In the genomic region with DNA sequence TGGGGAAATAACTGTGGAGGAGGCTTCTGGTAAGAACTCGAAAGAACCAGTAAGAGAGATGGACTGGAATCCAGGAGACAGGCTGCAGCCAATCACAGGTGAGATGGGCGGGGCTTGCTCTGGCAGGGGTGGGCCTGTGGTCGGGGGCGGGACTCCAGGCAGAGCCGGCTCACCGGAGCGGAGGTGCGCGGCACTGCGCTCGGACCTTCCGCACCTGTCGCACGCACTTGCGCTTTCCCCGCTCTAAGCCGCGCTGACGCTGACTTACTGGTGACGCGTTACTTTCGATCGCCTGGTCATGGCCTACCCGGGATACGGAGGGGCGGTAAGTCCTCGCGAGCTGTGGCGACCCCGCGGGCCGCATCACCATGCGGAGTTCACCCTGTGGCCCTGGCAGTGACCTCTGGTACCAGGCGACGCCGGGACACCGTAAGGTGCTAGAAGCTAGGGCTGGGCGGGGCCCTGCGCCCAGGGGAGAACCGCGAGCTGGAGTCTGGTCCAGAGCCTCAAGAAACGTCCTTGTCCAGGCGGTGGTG, we compare ENCODE assay signal across 8 mouse cellular contexts. TPM values are rescaled to one million over a fixed set of nuclear protein-coding genes. Genes with fewer than 3 reads are reported as not detected.
DNase-seq lines count a peak whose midpoint lies in the region; ATAC-seq lines count a peak whose summit lies in the region.

A gene (plus strand): TSS at position 151 of the 536 bp plus-strand sequence.

- peak within 1 kb of the TSS; percentile 60 for H3K4me3 ChIP-seq in intestine, embryonic 16.5 days (ENCODE audit: low read length)

- peak; percentile 88 for DNase-seq in adrenal gland, adult 2 months
- DNase-seq in embryo, embryonic 9.5 days (ENCODE audit: extremely low spot score): peak; percentile 84
- peak; percentile 21 to 60 for DNase-seq in gastrocnemius, postnatal 4 days (ENCODE audit: low spot score in 2 of 2)
- peak; percentile 84 to 90 for DNase-seq in left cerebral cortex, postnatal 25 days (ENCODE audit: low spot score in 2 of 2)
- peak; percentile 83 for DNase-seq in mesoderm, embryonic 11.5 days (ENCODE audit: low read depth, low spot score)
- DNase-seq in right cerebral cortex, postnatal 4 days: peak; percentile 79
- DNase-seq in yolk sac, embryonic 10.5 days (ENCODE audit: low spot score): peak; percentile 91

- under 1% methylated on average over 43 of the region's 43 CpGs for WGBS in intestine, embryonic 16.5 days

- no peaks in the 10 kb centered on the region for H3K4me1 ChIP-seq in intestine, embryonic 16.5 days (ENCODE audit: control insufficient read depth, insufficient read depth, low read length)

- no peaks in the 10 kb centered on the region for H3K36me3 ChIP-seq in intestine, embryonic 16.5 days (ENCODE audit: control insufficient read depth, insufficient read depth, low read length)

- H3K4me2 ChIP-seq in intestine, embryonic 16.5 days (ENCODE audit: low read depth, low read length): peak within 1 kb of the TSS; percentile 72

- peak within 1 kb of the TSS; percentile 66 for H3K27ac ChIP-seq in intestine, embryonic 16.5 days (ENCODE audit: low read length)

- intact Hi-C loops in left cerebral cortex, postnatal 25 days (cut with DNase I): no loop called here

- peak within 1 kb of the TSS; percentile 67 for H3K9ac ChIP-seq in intestine, embryonic 16.5 days (ENCODE audit: low read depth, low read length)

- ATAC-seq in intestine, embryonic 16.5 days: peak; percentile 100

- H3K9me3 ChIP-seq in intestine, embryonic 16.5 days (ENCODE audit: control insufficient read depth, low read length): no peaks in the 10 kb centered on the region

- no peaks in the 10 kb centered on the region for H3K27me3 ChIP-seq in intestine, embryonic 16.5 days (replicated peaks; ENCODE audit: control insufficient read depth, insufficient read depth, low read length)

RNA-seq across cellular contexts. Expression of the gene that starts here (rescaled TPM):
- 1 to 10 TPM; 3.7 to 3.8 TPM for total RNA-seq in adrenal gland, adult 2 months (2021)
- 1.7 TPM in 2 replicates for polyA plus RNA-seq in adrenal gland, adult 2 months (2012; rRNA removed)
- 1 to 10 TPM; 2.1 to 2.4 TPM for total RNA-seq in gastrocnemius, postnatal 4 days (2021)
- 7.2 and 7.6 TPM in 2 replicates for polyA plus RNA-seq in intestine, embryonic 16.5 days (2015; fragmentation: Nextera tagmentation; extraction: Ambion mirVana)
- total RNA-seq in left cerebral cortex, postnatal 25 days (2021): 10 to 100 TPM; 19.2 to 21.3 TPM

Comparison
In these comparisons a context has a peak if more than half of its experiments do, and no peak if none do; other contexts are left out.
1. Peak in every context shown above with its lines: DNase-seq, ATAC-seq, H3K4me3 ChIP-seq and H3K27ac ChIP-seq.
2. RNA of the gene that starts here (total RNA-seq): 19.2 to 21.3 TPM in left cerebral cortex, postnatal 25 days; 3.7 to 3.8 TPM in adrenal gland, adult 2 months and 2.1 to 2.4 TPM in gastrocnemius, postnatal 4 days; every median in the first group is over 4 times any median in the second.
3. DNase-seq: peak in every context shown above with its lines; median percentile 91 in yolk sac, embryonic 10.5 days; 88 in adrenal gland, adult 2 months; 87 in left cerebral cortex, postnatal 25 days; 84 in embryo, embryonic 9.5 days; 83 in mesoderm, embryonic 11.5 days; 79 in right cerebral cortex, postnatal 4 days; 40 in gastrocnemius, postnatal 4 days.